Mouse (Mus musculus) right cerebral cortex, postnatal 10 days (tissue): ENCODE measurements around the gene Alad.
"Not testable (repeated sequence)": the region's sequence is repeated elsewhere in the genome, so short reads cannot be mapped to it uniquely, and the experiment has no call there.

Experiments
- DNase-seq, 2 experiments: peaks; one replicate each; pipeline ENCODE4 v3.0.0; 2021; ENCODE audit warnings: low spot score in 2 of 2

Gene Alad

GRCm38 (mm10) chr4:62486162-62486696 lies 33.5 kb downstream of the Alad start:
- DNase-seq = no peak

- no peak for DNase-seq
These were observed 34.1 kb downstream of the Alad start for GRCm38 (mm10) chr4:62485450-62486161.

GRCm38 (mm10) chr4:62484928-62485327 lies 34.8 kb downstream of the Alad start:
- no peak for DNase-seq

GRCm38 (mm10) chr4:62480709-62481605 lies 38.8 kb downstream of the Alad start:
- no peak for DNase-seq

GRCm38 (mm10) chr4:62479937-62480708 lies 39.6 kb downstream of the Alad start, which contains the start of gene Bspry:
TSS of gene Bspry (plus strand) at chr4:62480053.
- DNase-seq = no peak

- DNase-seq = not testable (repeated sequence)
These were observed 40.2 kb downstream of the Alad start for GRCm38 (mm10) chr4:62479593-62479936.

- DNase-seq = no peak
These were observed 42.0 kb downstream of the Alad start for GRCm38 (mm10) chr4:62477542-62478244.

GRCm38 (mm10) chr4:62475793-62476192 lies 43.9 kb downstream of the Alad start:
- DNase-seq = no peak

- DNase-seq = no peak
These were observed 44.6 kb downstream of the Alad start for GRCm38 (mm10) chr4:62475131-62475530.

- no peak for DNase-seq
These were observed 47.6 kb downstream of the Alad start for GRCm38 (mm10) chr4:62472071-62472470.

- DNase-seq = peak; percentile 89 to 91
These were observed 49.1 kb downstream of the Alad start, which contains the start of gene Wdr31 for GRCm38 (mm10) chr4:62470598-62471051. TSS of gene Wdr31 (minus strand) at chr4:62470896.

GRCm38 (mm10) chr4:62468158-62468557 lies 51.6 kb downstream of the Alad start:
- DNase-seq = no peak

GRCm38 (mm10) chr4:62463124-62463523 lies 56.6 kb downstream of the Alad start:
- no peak for DNase-seq

- DNase-seq = no peak
These were observed 59.4 kb downstream of the Alad start for GRCm38 (mm10) chr4:62460348-62460747.
